Mouse (Mus musculus) E14TG2a.4 (cell line): ENCODE data around the gene Kif1b.

Experiments
- CTCF ChIP-seq: conservative IDR thresholded peaks from 2 replicates; pipeline ENCODE4 v1.5.1; 2014; ENCODE audit warnings: low read length
- NANOG ChIP-seq: IDR thresholded peaks from 2 replicates; pipeline ENCODE4 v1.6.1; 2014; ENCODE audit warnings: borderline replicate concordance, low read length, mixed read lengths
- POU5F1 ChIP-seq: IDR thresholded peaks from 2 replicates; pipeline ENCODE4 v1.6.1; 2014; ENCODE audit warnings: low read length, borderline replicate concordance

DNA sequence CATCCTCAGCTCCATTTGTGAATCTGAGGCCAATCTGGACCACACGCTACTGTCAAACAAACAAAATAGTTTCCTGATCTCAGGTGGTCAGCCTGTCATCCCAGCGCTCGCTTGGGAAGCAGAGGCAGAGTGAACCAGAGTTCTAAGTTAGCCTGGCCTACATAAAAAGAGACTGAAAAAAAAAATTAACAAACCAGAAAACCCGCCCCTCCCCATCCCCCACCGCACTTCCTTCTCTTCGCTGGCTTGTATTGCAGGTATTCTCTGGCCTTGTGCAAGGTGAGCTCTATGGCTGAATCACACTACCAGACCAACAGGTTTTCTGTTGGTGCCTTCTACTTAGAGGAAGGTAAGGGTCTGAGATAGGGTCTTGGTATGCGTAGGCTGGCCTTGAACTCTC lies 160.0 kb downstream of the Kif1b start:
- TF ChIP-seq CTCF (no peak), NANOG (no peak), POU5F1 (no peak)
